Mouse (Mus musculus) gastrocnemius, postnatal 25 days (tissue): ENCODE data around the gene Vmn1r36. TPM values are rescaled to one million over a fixed set of nuclear protein-coding genes. Genes with fewer than 3 reads are reported as not detected.
"Not testable (repeated sequence)": the region's sequence is repeated elsewhere in the genome, so short reads cannot be mapped to it uniquely, and the experiment has no call there.

Experiments
- DNase-seq: peaks from one replicate; pipeline ENCODE4 v3.0.0; 2022
- long read RNA-seq, 2 experiments: library from polyadenylated mRNA; stranded (forward); transcript quantifications; one replicate each; pipeline ENCODE4 v2.0.0; 2021
- total RNA-seq, 2 experiments: library from RNA; stranded (reverse); gene quantifications; 1 replicate in 1 of 2; 2 replicates in 1 of 2; pipeline ENCODE4 v1.2.3; 2021

Vmn1r36 gene
- not detected for total RNA-seq
- long read RNA-seq, experiment 1, result 0 reads
- long read RNA-seq, experiment 2, result 0 reads

DNA sequence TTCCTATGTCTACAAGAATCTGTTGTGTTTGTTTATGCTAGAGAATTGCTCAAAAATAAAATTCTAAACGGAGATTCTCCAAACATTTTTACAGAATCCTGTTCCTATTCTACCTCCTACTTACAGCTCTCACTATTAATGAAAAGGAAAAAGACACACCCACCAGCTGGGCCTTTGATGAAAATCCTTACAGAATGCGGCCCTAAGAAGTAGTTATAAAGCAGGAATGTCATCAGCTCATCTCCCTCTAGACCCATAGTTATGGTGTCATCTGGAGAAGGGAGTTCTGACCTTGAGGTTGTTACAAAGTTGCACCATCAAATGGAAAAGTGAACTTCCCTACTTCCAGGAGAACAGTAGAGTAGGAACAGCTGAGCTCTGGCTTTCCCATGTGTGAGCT is at the start of gene Vmn1r36:
TSS of gene Vmn1r36 (minus strand) at position 101 of the 400 bp plus-strand sequence.
- DNase-seq, result not testable (repeated sequence)

DNA sequence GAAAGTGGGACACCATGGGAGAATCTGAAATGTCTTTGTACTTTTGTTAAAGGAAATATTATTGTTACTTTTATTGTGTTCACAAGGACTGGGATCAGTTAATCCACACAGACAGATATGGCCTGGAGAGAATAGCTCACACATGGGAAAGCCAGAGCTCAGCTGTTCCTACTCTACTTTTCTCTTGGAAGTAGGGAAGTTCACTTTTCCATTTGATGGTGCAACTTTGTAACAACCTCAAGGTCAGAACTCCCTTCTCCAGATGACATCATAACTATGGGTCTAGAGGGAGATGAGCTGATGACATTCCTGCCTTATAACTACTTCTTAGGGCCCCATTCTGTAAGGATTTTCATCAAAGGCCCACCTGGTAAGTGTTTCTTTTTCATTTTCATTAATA is 10.1 kb upstream of the Vmn1r36 start, which contains the start of gene Vmn1r37:
TSS of gene Vmn1r37 (plus strand) at position 301 of the 400 bp plus-strand sequence.
- DNase-seq, result not testable (repeated sequence)

DNA sequence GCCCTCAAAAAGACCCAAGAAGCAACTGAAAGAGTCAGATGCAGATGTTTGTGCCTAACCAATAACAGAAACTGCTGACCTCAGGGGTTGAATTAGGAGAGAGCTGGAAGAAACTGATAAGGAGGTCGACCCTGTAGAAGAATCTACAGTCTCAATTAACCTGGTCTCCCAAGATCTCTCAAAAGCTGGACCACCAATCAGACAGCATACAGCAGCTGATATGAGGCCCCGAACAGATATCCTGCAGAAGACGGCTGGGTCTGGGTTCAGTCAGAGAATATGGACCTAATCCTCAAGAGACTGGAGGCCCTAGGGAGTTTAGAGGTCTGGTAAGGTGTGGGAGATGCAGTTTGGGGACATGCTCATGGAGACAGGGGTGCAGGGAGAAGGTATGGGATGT is 5.1 kb downstream of the Vmn1r36 start:
- no peak for DNase-seq

DNA sequence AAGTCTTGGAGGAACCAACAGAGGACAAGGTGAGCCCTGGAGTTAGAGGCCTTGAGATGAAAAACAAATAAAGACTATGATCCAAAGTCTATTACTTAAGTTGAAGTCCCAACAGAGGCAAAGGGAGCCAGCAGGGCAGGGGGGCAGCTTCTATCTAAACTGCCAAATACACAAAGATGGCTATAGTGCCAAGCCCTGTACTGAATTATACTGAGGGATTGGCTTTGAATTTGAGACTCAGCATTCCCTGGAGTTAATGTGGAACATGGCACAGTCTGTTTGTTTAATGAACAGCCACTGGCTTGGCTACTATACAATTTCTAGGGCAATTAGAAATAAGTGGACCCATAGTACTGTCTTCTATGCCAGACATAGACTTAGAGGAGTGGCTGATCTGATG is 10.1 kb downstream of the Vmn1r36 start:
- DNase-seq, result no peak

DNA sequence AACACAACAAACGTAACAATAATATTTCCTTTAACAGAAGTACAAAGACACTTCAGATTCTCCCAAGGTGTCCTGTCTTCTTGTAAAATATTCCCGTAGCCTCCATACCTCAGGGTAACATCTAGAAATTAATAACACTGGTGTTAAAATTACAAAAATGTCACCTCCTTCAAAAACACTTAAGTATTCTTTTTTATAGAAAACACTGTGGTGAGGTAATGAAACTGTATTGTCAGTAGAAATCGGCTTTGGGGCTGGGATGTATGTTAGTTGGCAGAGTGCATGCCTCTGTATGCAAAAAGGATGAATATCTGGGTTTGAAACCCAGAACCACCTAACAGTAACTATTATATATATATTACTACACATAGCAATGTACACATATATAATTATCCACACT is 33.2 kb downstream of the Vmn1r36 start, which contains the start of gene Vmn1r35:
TSS of gene Vmn1r35 (minus strand) at position 101 of the 400 bp plus-strand sequence.
- DNase-seq, result no peak

Other genes starting within 250 kb of the Vmn1r36 start
- gene Mad2l1, start 183.8 kb downstream of the Vmn1r36 start, total RNA-seq, result 1 to 10 TPM; 1.5 to 1.7 TPM
- gene Vmn1r32, start 159.1 kb downstream of the Vmn1r36 start, total RNA-seq, result not detected
- gene Vmn1r33, start 100.9 kb downstream of the Vmn1r36 start, total RNA-seq, result not detected
- not detected for gene Vmn1r34, start 75.3 kb downstream of the Vmn1r36 start, total RNA-seq
- not detected for gene Vmn1r35, start 33.3 kb downstream of the Vmn1r36 start, total RNA-seq
- gene Vmn1r37, start 10.2 kb upstream of the Vmn1r36 start, total RNA-seq, result not detected
- gene Vmn1r38, start 63.5 kb upstream of the Vmn1r36 start, total RNA-seq, result not detected
- gene Vmn1r39, start 91.4 kb upstream of the Vmn1r36 start, total RNA-seq, result not detected
- 10 to 100 TPM; 23.8 to 32.3 TPM for gene Gng12, start 177.2 kb upstream of the Vmn1r36 start, total RNA-seq